Mouse (Mus musculus): ENCODE measurements around the gene Evi5. TPM values are rescaled to one million over a fixed set of nuclear protein-coding genes. Genes with fewer than 3 reads are reported as not detected.

Evi5 gene
- total RNA-seq, 2 experiments from 2014 or later, result 13.2 to 13.6 TPM

DNA sequence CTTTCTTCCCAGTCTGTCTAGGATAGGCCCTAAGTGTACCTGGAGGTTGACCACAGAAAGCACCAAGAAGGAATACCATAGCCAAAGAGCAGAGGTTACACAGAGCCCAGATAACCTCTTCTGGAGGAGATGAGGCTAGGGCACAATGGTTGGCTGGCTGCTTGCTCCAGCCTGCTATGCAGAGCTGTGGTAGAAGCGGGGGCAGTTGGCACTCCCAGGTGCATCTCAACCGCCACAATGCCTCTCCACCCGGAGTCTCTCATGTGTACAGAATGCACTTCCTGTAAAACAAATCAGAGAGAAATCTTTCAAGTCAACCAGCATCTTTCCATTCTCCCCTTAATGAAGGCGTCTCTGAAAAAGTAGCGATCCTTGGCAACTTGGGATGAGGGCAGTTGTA is 135.9 kb downstream of the Evi5 start:
- no peak for DNase-seq

DNA sequence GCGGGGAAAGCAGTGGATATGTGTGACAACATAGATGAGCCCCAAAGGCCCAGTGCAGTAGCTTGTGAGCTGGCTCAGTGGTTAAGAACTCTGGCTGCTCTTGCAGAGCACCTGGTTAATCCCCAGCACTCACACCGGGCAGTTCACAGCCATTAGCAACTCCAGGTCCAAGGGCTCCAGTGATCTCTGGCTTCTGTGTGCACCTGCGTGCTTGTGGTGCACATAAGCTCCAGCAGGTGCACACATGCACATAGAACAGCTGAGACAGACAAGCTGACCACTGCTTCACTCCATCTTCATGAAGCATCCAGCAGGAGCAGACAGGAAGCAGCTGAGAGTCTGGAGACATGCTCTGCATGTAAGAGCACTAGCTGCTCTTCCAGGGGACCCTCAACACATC is 136.6 kb downstream of the Evi5 start:
- DNase-seq, result no peak

DNA sequence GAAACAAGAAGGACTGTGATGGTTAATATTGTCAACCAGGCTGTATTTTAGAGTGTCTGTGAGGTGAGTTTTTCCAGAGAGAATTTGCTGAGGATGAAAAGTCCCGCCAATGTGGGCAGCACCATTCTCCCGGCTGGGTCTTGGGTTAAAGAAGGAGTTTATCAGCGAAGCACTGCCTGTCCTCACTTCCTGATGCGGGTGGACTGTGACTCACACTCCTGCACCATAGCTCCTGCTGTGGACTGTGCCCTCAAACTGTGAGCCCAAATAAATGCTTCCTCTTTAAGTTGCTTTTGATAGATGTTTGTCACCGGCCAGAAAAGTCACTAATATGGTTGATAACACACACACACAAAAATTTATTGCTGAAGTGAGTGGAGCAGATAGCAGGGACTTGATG is 138.7 kb downstream of the Evi5 start:
- no peak for DNase-seq

DNA sequence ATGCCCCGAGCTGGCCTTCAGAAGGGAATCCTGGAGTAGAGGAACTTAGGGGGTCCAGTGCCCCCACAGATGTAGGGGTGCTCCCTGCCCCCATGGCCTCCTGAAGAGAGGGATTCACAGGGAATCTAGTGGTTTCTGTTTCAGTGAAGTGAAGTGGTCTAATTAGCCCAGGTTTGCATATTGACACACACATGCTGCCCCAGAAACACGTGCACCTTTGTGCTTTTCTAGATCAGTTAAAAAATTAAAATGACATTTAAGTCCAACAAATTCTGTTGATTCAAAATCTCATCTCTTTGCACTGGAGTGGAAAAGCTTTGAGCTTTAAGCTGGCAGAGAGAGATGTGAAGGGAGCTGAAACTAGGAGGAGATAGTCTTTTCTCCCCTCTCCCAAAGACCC is 143.1 kb downstream of the Evi5 start:
- DNase-seq, result no peak

DNA sequence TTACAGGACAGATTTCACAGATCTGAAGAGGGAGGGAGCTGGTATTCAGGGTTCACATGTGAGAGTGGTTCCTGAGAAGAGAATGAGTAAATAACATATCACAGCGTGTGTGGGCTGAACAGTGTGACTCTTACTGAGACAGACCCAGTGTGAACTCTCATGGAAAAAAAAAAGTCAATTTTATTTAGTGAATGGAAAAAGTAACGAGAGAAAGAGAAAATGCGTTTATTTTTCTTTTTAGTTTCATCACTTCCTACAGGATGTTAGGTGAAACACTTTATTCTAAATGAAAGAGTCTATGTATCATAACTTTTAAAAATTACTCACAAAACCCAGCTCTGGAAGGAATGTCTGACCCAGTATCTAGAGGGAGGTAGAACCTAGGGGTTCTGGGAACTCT is 143.5 kb downstream of the Evi5 start:
- no peak for DNase-seq

DNA sequence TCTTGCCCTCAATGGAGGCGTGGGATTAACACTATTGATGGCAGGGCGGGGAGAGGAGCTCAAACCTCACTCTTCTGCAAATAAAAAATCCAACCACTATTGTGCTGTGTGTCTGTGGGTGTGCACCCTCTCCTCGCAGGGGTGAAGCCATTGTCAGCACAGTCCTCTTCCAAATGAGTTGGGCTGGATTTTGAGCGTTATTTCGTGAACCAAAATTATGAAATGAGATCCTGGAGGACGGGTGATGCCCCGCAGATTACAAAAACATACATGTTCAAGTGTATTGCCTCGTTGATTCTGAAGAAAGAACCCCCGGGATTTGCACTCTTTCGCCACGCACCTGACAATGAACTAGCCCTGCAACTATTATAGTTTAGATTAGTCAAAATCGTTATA is 147.9 kb downstream of the Evi5 start:
- no peak for DNase-seq

DNA sequence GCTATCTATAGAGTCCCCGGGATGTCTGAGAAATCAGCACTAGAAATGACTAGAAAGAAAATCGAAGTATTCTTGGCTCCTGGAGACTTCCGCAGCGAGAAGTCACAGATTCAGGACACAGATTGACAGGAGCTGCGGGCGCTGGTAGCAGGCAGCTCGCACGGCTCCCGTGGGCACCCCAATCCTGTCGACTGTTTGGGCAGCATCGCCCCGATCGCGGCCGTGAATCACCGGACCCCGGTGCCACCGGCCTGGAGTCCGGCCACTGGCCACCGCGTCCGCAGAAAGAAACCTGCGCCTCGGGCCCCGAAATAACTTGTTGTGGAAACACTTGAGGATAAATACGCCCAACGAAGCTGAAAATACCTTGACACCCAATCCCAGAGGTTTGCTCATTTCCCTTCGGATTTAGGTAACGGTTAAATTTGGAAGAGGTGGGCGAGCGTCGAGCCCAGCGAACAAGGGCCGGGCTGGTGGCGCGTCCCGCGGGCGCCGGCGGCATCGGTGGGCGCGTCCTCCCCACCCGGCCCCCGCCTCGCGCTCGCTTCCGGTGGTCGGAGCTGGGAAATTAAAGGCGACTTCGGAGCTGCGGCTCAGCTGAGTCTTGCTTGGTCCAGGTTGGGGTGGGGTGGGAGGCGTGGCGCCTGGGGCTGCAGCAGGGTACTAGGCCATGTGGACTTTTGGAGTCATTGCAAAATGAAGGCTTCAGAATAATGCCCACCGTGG is 148.5 kb downstream of the Evi5 start:
- no peak for DNase-seq

DNA sequence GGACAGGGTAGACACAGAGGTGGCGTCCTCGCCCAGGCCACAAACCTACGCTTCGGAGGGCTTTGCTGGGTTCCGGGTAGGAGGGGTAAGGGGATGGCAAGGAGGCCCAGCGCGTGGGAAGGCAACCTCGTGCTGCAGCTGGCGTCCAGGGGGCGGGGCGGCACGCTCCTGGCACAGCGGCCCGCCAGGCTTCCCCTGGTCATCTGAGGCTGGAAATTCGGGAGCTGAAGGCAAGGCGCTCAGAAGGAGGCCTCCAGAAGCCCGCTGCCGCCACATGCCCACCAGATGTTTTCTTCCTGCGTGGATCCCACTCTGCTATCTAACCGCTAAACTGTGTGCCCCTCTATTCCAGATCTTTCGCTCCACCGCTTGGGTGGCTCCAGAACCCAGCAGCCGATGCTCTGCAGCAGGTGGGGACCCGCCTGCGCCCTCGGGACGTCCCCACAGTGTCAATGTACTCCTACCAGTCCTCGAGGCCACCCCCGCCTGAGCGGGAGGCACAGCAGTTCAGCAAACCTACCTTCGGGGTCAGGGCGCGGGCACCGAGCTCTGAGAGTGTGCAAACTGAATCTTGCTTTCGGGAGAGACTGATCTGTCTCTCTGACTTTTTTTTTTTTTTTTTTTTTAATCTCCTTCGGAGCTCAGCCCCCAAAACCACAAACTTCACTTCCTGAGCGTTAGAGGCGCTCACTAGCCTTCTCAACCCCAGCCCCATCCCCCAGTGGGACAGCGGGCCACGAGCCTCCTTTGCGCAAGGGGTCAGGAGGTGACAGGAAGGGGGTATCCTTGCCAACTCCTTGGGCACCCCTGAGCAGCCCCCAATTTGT is 149.3 kb downstream of the Evi5 start, which contains the start of gene Gfi1:
Gene Gfi1 (minus strand): TSS at position 602 of the 827 bp plus-strand sequence.
- DNase-seq, result no peak

DNA sequence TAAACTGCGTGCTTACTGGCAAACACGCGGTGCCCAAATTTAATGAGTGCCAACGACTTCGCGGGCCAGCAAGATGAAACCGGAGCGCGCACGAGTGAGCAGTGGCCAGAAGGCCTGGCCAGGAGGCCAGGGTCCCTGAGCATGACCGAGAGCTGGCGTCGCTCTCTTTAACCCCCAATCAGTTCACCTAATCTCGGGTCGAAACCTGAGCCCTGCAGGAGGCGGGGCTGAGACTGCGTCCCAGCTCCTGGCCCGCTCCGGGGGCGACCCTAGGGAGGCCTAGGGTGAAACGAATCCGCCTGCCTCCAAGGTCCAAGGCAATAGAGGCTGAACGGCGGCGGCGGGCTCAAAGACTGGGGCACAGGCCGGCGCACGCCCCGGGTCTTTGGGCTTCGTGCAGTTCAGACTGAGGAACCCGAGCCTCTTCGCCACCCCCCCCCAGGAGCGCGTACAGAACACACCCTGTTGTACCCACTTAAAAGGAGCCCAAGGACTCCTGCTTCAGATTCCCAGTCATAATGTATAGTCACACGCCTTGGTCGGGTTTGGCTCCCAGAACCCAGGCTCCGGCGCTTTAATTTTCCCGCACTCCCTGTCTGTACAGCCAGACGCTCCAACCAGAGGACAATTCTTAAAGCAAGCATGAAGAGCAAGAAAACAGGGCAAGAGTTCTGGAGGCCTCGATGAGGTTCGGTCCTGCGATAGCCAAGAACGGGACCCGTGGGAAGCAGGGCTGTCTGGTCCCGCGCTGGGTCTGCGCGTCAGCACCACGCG is 150.1 kb downstream of the Evi5 start:
- DNase-seq, result no peak

DNA sequence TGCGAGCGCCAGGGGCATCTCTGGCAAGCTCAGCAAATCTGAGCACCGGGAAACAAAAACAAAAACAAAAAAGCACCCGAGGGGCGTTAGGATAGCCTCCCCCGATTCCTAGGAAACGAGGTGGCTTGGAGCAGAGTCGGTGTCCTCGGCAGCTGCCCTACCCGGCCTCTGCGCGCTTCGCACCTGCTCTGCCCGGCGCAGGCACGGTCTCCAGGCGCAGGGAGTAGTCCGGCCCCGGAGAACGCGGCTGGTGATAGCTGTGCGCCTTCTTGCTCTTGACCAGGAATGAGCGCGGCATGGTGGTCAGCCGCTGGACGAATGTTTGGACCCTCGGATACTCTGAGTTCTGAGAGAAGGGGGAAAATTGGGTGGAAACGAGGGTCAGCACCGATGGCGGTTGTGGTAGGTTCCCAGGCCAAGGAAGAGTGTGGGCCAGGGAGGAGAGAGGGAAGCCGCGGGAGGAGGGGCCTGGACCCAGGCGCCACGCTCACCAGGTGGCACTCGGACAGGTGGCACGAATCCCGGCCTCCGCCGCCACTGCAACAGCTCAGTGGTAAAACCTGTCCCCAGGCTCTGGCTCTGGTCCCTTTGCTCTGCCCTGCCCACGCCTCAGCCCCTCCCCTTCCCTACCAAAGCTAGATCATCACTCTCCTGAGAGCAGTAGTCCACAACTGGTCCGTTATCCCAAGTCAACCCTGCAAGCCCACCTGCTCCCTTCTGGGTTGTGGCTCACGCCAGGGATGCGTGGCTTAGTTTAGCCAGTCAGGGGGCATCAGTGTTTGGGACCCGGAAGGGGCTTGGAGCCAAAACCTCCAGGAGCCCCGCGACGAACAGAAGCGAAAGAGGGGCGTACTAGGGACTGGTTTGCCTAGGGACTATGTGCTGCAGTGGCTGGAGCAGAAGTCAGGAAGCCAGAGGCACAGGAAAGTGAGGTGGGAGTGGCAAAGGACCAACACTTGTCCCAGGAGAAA is 151.1 kb downstream of the Evi5 start:
- DNase-seq, result no peak

DNA sequence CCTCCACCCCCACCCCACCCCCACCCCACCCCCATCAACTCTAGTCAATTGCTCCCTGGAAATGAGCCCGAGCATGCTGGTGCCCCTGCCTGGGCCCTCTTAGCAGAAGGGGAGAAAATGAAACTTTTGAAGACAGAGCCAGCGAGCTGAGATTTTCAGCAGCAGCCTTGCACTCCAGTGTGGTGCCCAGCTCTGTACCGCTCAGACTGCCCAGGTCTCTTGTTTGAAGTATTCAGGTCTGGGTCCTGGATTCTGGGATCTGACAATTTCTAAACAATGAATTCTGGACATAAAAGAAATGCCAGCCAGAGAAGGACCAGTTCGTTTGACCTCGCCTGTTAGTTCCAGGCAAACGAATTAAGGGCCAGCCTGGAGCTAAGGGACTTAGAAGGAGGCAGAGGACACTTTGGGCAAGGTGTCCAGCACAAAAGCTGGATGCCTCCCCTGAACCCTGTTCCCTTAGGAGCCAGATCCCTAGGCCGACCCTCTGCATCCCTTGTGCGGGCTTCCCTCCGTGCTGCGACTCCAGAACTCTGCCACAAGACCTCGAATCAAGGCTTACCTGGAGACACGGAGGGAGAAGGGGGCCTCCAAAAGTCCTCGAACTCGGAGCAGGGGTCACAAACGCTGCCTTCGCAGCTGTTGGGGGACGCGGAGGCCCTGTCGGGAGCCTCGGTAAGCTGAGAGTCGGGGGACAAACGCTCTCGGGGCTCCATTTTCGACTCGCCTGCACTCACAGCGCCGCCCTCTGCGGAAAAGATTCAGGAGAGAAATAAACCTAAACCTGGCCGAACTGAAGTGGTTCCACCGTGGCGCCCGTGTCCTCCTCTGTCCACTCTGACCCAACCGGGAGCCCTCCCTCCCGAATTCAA is 152.0 kb downstream of the Evi5 start:
- no peak for DNase-seq

DNA sequence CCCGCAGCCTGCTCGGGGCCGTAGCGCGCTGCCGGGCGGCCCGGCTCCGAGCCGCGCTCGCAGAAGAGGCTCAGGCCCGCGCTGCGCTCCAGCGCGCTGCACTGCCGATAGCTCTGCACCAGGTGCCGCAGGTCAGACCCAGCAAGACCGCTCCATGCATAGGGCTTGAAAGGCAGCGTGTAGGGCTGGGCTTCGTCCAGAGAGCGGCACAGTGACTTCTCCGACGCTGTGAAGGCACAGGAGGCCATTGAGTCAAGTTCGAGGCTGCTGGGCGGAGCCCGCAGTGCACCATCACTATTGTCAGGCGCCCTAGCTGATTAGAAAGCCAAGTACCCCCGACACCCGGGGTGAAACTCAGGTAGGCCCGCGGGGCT is 153.3 kb downstream of the Evi5 start:
- DNase-seq, result no peak

DNA sequence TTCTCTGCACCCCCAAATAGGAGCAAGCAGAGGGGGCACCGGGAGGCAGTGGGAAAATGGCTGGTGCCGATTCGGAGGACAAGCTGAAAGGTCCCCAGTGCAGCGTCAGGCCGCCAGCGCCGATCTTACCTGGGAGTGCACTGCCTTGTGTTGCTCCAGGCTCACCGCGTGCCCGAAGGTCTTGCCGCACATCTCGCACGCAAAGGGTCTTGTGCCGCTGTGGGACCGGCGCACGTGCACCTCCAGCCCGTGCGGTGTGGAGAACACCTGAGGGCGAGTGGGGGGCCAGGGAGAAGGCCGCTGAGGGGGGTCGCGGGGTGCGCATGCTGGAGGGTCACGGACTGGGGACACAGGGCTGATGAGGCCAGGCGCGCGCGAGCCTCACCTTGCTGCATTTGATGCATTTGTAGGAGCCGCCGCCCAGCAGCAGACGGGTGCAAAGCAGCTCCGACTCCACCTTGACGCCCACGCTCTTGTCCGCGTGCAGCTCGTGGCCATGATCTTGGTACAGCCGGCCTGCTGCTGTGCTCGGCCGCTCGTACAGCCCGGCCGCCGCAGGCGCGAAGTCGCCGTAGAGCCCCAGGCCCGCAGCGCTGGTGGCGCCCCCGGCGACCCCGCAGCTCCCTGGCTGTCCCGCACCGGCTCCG is 153.8 kb downstream of the Evi5 start:
- no peak for DNase-seq

DNA sequence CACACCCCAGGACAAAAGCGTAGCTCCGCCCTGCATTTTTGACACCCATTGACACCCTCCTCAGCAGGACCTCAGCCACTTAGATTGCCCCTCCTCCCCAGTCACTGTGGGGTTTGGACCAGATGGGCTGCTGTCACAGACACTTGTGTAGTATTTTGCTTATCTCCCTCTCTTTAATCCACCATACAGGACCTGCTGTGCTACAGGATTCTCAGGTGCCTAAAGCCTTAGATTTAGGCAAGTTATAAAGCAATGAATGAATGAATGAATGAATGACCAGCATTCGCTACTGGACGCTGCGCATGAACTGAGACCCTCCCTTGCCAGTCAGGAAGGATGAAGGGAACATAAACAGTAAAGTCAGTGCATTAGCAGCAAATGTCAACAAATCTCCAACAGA is 154.4 kb downstream of the Evi5 start:
- no peak for DNase-seq

DNA sequence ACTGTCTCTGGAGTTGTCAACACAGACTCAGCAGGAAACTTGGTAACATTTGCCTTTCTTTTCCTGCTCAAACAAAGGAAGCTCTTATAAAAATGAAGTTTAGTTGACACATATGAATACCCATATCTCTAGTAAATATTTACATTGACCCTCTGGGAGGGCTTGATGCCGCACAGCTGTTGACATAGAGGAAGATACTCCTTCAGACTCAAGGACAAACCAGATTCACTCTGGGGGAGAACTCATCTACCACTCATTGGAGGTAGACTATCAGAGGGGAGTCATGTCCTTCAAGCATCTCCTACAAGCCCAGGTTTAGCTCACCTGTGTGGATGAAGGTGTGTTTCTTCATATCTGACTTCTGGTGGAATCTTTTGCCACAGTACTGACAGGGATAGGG is 155.1 kb downstream of the Evi5 start:
- DNase-seq, result no peak

DNA sequence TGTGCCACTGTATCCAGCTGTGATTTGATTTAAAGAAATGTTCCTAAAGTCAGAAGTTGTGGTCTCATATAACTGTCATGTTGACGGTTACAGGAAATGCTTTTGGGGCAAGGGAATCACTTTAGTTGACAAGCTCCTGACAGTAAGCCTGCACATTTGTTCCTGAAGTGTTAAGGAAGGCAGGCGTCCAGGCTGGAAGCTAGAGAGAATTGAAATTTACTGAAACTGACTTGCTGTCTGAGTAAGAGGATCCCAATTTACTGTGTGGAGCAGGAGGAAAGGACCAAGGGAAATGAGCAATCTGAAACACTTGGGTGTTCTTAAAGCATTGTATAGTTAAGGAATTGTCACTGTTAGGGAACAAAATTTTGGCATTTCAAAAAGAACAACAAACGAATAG is 155.7 kb downstream of the Evi5 start:
- no peak for DNase-seq

DNA sequence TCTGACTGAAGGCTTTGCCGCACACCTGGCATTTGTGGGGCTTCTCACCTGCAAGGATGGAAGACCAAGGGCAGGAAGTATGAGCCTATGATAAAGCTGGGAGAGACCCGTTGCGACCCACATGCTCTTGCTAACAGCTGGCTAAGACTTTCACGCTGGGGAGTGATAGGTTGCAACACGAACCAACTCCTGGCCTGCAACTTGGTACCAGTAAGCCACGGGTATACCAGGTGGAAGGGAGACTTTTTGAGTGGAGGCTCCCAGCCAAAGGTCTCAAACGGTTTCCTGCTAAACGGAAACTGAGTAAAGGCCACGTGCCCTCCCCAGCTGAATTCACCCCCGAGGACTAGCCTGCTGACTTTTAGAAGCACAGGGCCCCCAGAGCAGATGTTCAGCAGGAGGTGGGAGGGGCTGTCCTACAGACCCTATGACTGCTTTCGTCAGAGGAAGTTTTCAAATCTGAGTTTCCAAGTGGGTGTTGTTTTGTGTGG is 157.0 kb downstream of the Evi5 start:
- DNase-seq, result no peak

DNA sequence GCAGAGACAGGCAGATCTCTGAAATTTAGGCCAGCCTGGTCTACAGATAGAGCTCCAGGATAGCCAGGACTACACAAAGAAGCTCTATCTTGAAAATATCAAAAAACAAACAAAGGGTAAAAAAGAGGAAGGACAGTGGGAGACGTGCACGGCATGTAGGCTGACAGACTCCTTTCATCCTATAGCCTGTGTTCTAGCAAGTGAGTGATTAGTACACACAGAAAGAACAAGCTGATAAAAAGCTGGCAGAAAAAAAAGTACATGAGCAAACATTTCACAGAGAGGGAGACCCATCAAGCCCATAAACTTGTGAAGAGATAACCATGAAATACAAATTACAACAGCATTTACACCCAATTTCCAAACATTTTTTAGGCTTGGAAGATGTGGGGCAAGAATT is 163.2 kb downstream of the Evi5 start:
- no peak for DNase-seq

DNA sequence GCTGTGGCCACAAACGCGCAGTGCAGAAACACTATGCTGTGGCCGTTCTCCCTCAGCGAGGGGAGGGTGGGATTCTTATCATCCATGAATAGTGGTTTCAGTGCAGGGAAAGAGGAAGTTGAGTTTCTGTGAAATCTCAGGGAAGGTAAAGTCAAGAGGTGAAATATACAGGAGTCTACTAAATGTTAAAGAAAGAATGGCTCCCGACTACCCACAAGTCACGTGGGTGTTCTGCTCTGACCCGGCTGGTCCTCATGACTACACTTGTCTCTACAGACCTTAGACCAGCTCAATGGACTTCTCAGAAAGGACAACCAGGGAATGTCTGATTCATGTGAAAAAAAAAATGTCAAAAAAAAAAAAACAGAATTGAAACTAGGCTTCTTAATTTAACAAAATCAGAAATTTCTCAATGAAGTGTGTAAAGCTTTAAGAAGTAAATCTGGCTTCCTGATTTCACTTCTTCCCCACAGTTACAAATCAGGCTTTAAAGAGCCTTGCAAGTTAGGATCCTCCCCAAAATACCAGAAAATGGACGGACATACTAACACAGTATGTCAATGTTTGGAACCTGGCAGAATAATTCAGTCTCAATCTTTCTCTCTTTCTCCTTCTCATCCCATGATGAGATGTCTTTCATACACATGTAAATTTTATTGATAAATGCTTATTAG is 166.6 kb downstream of the Evi5 start:
- DNase-seq, result no peak

All from gastrocnemius, postnatal 25 days (tissue).